Mouse (Mus musculus) gastrocnemius, postnatal 10 days (tissue): ENCODE measurements around the gene Cdc45. TPM values are rescaled to one million over a fixed set of nuclear protein-coding genes. Genes with fewer than 3 reads are reported as not detected.

Source experiments
- DNase-seq: peaks from one replicate; pipeline ENCODE4 v3.0.0; 2021; ENCODE audit warnings: mixed read lengths
- total RNA-seq, 2 experiments: library from RNA; stranded (reverse); gene quantifications; 2 replicates each; pipeline ENCODE4 v1.2.3; 2021

Gene Cdc45
- total RNA-seq, 2 experiments from 2014 or later: 4.2 to 5.5 TPM

DNA sequence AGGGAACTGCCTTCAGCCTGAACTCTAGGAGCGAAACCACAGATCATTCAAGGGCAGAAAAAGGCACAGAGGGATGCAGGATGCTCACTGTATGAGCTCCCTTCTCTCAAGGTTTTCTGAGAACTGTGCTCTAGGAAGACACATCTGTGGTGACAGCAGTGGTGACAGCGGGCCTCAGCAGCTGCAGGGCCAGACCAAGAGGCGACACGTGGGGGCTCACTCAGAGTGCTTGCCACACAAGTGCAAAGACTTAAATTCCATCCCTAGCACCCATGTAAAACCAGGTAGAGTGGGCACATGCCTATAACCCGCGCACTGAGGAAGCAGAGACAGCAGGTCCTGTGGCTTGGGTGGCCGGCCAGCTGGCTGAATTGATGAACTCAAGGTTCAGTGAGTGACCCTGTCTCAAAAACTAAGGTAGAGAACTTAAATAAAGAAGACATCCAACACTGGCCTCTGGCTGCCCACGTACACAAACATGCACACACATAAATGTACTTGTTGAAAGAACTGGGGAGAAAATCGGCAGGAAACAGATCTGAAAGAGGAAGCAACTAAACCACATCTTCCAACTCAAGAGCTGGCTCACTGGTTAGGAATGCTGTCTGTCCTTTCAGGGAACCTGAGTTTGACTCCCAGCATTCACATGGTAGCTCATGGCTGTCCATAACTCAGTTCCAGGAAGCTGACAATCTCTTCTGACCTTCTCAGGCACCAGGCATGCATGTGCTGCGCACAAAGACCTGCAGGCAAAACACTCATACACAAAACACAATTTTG lies 23.0 kb downstream of the Cdc45 start:
- DNase-seq: no peak

DNA sequence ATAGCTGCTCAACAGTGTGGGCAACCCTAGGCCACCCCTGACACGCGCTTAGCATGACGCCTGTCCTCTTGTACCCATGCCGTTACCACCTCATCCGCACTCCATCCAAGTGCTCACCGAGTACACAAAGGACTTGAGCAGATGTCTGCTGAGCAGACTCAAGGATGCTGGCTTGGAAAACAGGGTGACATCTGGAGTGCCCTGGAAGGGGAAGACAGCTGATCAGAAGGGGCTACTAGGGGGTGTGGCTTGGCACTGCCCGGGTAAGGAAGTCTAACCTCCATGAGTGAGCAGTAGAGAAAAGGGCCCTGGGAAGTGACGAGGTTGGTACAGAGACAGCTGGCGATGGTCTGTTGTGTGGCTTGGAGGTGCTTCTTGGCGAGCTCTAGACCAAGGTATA lies 25.1 kb downstream of the Cdc45 start:
- no peak for DNase-seq

DNA sequence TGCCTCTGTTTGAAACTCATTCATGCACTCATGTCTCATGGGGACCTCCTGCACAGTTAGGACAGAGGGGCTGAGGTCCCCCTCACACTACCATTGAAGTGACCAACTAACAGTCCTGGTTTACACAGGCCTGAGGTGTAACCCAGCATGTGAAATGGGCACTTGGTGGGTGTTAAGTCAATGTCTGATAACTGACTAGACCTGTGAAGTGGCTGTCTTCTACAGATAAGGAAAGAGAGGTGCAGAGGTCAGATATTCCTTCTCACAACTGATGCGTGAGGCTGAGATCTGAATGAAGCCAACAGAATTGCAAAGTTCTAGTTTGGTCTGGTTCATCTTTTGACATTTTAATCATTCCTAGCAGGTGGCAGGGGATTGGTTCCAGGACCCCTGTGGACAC lies 26.3 kb downstream of the Cdc45 start:
- no peak for DNase-seq

DNA sequence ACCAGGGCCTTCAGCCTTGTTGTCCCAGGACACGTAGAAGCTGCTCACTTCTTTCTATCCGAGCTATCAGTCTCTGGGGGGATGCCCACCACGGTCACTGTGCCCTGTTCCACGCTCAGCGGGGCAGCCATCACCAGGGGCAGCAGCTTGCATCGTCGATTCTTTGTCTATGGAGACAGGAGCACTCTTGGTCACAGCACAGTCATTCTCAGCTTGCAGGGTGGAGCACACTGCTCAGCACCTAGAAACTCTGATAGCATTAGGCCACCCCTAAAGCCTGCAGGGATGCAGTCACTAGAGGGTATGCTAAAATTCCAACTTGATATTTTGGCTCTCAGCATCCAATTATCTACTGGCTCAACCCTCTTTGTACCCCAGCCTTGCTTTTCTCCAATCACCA lies 26.8 kb downstream of the Cdc45 start:
- no peak for DNase-seq

DNA sequence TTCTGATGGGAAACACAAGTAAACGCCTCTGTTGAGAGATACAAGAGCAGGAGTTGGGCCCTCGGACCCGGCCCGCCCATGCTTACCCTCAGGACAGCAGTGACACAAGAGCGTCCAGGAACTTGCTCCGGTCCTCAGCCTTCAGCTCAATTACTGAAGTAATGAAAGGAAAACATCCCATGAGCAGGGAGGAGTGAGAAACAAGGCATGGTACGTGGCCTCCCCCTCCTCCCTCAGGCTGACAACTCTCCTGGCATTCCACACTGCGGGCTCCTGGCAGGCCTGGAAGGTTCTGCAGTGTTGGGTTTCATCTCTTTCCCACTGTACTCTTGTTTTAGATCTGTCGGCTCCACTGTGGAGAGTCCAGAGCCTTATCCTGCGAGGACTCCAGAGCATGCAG lies 30.0 kb downstream of the Cdc45 start:
- DNase-seq: no peak

DNA sequence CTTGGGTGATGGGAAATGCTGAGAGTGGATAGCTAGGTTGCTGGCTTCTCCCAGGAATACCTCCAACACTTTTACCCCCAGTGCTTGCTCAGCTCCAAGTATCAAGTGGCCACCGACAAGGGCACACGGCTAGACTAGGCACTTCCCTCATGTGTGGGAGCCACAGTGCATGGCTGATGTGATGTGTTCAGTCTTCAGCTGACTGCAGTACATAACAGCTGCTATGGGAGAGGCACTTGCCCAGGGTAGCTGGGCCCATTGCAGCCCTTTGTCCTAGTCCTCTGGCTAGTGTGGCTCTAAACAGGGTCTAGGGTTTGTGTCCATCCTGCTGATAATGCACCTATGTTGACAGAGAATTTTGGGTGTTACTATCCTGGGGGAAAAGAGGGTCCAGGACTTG lies 33.3 kb downstream of the Cdc45 start:
- DNase-seq: no peak

DNA sequence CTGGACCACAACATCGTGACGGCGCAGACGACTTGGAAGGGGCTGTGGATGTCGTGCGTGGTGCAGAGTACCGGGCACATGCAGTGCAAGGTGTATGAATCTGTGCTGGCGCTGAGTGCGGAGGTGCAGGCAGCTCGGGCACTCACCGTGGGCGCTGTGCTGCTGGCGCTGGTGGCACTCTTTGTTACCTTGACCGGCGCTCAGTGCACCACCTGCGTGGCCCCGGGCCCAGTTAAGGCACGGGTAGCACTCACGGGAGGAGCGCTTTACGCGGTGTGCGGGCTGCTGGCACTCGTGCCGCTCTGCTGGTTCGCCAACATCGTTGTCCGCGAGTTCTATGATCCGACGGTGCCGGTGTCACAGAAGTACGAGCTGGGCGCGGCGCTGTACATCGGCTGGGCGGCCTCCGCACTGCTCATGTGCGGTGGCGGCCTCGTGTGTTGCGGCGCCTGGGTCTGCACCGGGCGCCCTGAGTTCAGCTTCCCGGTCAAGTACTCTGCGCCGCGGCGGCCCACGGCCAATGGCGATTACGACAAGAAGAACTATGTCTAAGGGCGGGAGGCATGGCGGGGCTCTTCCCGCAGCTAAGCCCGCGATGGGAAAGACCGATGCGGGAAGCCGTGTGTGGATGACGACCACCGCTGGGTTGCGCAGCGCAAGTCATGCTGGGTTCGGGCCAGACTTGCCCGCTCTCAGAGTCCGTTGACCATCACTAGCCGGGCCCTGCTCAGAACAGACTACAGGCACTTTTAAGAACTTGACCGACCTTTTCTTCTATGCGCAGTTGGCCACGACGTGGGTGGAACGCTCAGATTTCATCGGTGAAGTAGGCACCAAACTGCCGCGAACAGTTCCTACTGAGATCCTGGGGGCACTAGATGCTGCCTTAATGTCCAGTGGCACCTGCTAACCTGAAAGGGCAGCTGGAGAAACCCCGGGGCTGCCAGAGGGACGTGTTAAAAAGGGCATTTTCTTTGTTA lies 34.4 kb downstream of the Cdc45 start:
- DNase-seq: no peak

DNA sequence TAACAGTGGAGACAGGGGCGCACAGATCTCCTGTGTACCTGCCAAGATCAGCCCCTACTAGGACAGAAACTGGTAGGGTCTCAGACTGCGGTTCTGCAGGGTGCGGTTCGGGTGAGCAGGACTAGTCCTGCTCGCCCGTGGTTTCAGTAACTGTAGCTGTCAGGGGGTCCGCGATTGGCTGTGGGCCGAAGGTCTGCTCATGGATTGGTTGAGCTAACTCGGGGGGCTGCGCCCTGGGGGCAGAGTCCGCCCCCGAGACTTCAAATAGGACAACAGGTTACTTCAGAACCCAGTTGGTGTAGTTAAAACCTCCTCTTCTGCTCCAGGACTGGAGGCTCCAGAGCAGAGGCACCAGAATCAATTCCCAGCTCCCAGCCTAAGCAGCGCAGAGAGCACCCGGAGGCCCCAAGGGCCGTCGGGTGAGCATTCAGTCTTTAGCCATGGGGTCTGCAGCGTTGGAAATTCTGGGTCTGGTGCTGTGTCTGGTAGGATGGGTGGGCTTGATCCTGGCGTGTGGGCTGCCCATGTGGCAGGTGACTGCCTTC lies 35.2 kb downstream of the Cdc45 start, which contains the start of gene Cldn5:
Cldn5 (plus strand) TSS at position 292 of the 545 bp plus-strand sequence.
- no peak for DNase-seq

DNA sequence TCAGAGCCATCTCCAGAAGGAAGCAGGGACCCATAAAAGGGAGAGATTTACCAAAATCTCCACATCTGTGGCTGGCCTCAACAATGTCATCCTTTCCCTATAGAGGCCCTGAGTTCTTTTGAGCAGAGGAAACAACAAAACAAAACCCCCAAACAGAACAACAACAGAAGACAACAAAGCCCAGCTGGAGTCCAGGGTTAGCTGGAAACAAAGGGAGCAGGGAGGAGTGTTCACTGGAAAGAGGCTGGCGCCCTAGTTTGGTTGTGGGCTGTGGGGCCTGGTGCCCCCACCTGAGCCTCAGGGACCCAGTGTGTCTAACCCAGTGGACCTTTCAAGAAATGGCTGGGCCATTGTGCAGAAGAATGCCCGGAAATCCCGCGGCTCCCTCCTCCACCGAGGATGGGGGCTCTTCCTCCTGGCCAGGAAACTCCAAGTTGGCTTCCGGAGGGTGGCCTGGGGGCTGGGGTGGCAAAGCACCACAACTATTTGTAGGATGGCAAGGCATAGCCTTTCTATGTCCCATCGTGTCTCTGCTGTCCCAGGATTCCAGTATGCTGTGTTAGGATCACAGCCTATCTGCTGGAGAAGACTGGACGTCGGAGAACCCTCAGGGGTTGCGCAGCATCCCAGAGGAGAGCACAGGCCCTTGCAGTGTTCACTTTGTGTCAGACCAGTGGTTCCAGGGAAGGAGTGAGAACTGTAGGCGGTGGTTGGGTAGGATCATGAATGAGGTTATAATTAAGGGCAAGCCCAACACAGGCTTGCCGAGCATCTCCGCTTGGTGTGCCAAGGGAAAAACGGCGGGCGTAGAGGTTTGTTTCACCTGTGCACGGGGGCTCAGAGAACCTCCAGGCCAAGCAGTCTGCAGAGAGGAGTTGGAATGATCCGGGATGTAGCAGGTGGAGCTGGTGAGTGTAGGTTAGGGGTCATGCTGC lies 35.9 kb downstream of the Cdc45 start:
- DNase-seq: no peak

DNA sequence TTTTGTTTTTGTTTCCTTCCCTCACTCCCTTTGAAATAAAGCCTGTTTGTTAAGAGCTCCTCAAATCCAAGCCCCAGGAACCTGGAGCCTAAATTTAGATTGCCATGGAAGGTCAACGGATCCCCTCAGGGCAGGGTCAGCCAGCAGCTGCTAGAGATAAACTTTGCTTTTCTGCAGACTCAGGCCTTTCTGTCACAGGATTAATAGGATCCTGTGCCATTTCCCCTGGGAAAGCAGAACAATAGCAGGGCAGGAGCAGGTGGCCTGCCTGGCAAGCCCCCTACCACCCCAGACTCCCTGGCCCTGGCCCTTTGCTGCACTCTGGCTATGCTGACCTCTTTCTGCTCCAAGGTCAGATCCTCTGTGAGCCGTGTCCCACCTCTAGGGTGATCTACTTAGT lies 37.9 kb downstream of the Cdc45 start:
- DNase-seq: no peak

DNA sequence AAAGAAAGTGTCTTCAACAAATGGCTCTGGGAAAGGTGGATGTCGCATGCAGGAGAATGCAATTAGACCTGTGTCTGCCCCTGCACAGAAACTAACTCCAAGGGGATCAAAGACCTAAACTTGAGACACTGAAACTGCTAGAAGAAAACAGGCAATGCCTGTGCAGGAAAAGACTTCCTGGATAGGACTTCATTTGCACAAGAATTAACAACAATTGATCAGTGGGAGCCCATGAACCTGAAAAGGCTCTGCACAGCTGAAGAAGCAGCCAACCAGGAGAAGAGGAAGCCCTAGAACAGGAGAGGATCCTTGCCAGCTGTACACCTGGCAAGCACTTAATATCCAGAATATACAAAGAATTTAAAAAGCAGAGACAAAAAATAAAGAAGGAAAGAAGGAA lies 42.3 kb downstream of the Cdc45 start:
- no peak for DNase-seq

DNA sequence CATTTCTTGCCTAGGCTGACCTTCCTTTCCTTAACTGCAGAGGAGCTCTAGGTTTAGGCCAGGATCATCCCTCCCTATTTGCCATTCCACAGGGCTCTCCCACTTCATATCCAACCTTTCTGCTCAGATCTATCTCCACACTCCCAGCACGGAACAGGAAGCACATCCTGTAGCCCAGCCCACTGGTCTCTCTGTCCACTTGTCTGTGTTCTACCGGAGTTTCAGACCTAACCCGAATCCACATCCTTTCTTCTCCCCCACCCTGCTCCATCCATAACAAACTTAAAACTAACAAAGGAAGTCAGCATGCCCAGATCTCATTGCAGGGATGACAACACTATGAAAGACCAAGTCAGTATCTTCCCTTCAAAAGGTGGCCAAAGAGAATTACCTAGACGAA lies 45.4 kb downstream of the Cdc45 start:
- DNase-seq: no peak

DNA sequence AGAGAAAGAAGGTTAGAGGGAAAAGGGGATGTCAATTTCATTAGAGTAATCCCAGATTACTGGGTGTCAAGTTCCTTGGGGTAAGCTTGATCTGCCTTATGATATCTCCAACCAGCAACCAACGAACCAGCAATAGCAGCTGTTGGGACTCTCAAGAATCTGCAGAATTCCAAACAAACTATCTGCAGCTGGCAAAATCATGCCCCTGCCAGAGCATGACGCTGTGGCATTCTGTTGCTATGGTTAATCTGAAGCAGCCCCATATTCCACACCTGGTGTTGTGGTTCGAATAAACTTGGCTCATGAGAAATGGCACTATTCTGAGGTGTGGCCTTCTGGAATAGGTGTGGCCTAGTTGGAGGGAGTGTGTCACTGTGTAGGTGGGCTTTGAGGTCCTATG lies 48.8 kb downstream of the Cdc45 start:
- DNase-seq: no peak

DNA sequence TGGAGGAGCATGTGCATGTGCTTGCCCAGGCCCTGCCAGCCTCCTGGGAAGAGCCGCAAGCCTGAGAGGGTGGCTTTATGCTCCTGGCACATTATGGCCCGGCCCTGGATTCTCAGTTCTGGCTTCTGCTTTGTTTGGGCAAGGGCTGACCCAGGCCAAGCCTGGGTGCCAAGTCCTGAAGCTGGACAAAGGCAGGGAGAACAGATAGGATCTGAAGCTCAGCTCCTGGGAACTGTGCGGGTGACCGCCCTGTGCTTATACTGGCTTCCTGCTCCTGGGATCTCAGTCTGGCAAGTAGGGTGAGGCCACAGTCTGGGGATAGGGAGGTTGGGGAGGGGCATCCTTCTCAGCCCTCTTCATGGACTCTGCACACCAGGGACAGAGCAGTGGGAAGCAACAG lies 50.1 kb downstream of the Cdc45 start:
- no peak for DNase-seq

DNA sequence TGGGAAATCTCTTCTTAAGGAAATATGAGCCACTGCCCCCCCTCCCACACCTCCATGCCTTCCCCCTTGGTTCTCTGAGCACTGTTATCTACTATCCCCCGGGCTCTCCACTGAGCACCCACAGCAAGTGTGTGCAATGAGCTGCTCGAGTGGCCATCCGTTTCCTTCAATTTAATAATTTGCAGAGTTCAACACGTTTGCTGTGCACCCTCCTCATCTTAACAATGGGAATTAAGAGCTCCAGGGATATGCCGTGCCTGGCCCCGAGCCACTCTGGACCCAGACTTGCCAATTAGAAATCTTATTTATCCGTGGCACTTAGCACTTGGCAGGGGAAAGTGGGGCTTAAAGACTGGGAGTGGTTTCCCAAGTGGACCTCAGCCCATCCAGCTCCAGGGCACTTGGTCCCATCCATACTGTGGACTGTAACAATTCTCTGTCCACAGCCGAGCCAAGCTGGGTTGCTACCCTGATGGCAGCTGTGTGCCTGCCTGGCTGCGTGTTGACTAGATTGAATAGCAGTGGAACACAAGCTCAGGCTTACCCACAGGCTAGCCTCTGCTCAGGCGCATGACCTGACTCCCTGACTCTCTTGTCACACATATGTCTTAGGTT lies 59.8 kb downstream of the Cdc45 start:
- no peak for DNase-seq

DNA sequence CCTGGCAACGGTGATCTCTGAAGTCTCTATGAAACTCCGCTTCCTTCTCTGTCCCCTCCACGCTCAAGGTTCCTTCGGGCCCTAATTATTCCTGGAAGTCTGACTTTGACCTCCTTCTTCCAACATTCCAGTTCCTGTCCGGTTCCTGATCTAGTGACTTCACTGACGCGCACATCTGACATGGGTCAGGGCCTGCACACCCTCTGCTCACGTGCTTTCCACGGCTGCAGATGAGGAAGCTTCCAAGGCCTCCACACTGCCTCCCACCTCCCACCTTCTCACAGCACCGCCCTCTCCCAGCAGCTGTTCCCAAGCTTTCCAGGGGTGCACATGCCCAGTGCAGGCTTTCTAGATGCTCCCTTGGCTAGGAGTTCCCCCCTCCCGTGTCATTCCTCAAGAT lies 60.7 kb downstream of the Cdc45 start:
- DNase-seq: no peak

DNA sequence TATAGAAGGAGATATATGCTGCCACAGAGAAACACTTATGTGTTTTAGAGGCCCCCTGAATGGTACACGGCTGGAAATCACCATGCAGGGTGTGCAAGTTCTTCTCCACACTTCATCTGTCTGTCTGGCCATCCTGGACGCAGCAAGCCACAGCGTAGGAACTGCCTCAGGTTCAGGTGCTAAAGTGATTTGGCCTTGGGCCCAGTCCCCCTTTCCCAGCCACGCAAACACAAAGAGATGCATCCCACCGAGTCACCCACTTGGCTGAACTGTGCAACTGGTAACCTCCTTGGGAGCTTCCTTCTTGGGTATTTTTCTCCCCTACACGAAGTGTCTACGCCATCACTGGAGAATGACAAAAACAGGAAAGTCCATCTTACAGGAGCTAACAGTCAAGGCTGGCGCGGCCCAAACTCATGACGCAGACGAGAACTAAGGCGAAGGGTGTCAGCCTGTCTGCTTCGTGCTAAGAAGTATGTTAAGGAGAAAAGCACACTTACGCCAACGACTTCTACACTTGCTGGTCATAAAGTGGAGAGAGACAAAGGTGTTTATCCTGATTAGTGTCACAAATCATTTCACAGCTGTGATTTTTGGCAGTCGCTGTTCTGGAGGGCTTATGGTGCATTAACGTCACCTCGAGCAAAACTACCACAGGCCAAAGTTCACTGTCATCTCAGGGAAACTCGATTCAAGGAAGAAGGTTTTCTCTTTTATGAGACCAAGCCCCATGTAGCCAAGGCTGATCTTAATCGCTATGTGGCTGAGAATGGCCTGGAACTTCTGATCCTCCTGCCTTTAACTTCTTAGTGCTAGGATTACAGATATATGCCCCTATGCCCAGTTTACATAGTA lies 65.3 kb downstream of the Cdc45 start:
- DNase-seq: no peak

DNA sequence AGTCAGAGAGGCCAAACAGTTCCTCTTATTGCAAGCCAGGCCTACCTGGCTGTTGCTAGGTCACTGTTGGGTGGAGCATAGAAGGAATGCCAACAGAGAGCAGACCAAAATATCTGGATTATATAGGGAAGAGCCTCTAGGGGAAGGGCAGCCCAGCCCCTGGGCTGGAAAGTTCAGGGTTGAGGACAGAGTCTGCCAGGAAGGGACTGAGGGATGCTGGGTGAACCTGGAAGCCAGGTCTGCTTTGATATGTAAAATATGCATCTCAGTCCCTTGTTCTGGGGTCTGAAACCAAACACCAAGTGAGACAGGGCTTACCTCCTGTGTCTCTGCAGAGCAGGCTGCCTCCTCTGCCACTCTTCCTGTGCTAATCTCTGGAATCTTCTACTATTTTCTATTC lies 73.5 kb downstream of the Cdc45 start:
- no peak for DNase-seq

DNA sequence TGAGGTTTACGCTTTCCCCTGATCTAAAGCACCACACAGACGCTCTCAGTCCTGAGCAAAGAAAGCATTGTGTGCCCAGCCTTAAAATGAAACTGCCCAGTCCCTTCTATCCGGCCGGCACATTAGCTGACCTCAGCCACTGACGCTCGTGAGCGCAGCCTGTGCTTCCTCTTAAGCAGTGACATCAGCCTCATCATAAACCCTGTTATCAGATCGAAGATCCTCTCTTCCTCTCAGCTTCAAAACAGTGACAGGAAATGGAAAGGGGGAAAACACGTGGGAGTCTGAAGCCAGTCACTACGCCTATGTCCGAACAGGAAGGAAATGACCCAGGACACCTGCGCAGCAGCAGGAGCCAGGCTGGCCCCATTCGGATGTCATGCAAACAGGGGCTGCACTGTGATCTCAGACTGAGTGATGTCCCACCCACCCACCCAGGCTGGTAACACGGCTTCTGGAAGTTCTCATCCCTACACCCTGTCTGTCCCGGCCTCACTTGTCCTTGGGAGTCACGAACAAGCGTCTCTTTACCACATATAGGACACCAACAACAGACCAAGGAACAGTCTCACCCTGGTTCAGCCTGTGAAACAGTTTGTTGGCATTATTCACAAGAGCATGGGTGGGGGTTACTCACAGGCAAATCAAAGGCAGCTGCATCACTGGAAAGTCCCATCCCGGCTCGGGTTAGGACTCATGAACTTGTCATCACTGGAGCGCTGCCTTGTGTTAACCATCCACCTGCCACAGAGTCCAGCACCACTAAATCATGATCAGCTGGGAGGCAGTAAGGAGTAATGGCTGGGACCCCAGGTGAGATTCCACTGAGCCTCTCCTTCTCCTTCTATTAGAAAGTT lies 78.5 kb downstream of the Cdc45 start:
- no peak for DNase-seq

DNA sequence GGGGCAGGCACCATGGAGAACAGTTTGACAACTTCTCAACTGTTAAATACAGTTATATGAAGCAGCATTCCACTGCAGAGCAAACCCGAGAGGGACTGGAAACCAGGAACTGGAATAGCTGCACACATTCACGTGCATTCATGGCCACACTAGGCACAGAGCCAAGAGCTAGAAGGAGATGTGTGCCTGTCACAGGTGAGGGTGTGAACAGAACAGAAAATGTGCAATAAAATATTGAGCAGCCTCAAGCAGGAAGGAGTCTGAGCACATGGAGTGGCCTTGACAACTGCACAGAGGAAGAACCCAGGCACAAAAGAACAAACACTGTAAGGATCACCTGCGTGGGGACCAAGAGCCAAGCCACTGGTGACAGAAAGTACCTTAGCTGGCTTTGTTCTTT lies 81.1 kb downstream of the Cdc45 start:
- DNase-seq: no peak
